Mouse (Mus musculus) stomach, postnatal 0 days (tissue): ENCODE data around the gene Rnf207.

Experiments used
- CTCF ChIP-seq: IDR thresholded peaks from 2 replicates; pipeline ENCODE4 v1.5.1; 2016; ENCODE audit warnings: antibody characterized with exemption, low read depth, mild to moderate bottlenecking, moderate library complexity
- EP300 ChIP-seq: optimal IDR thresholded peaks from 2 replicates; pipeline ENCODE3; 2016; ENCODE audit warnings: antibody characterized with exemption

- TF ChIP-seq CTCF (no peak), EP300 (no peak)
These were observed 20.0 kb downstream of the Rnf207 start for GRCm38 (mm10) chr4:152298836-152299235.
